ENCODE assay signal across 14 mouse cellular contexts in the genomic region with DNA sequence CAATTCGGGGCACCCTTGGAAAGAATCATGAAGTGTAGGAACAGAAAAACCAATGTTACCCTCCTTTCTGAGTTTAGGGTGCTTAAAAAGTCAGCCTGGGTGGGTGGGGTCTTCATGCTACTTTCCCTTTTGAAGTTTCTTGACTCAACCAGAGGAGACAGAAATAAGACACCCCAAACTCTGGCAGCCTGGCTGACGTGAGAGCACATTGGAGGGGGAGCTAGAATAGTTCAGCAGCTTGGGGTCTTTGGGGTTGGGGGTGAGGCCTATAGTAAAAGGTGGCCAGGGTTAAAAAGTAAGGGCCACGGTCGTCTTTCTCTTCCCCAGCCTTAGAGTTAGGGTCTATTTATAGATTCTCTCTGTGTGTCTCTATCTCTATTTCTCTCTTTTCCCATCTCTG. TPM values are rescaled to one million over a fixed set of nuclear protein-coding genes. Genes with fewer than 3 reads are reported as not detected.
DNase-seq lines count a peak whose midpoint lies in the region; ATAC-seq lines count a peak whose summit lies in the region.
"Had no signal": no experiment of that assay in that cellular context is flagged by ENCODE, and none has a peak within 500 bp of the region (broad histone marks: within the 10 kb centered on the region; RNA-seq: fewer than 3 reads in every experiment).

No protein-coding gene starts in this region.

- no peaks in the 10 kb centered on the region for H3K9me3 ChIP-seq in forebrain, embryonic 14.5 days (replicated peaks; ENCODE audit: control insufficient read depth, low read length)
- no peaks in the 10 kb centered on the region for H3K9me3 ChIP-seq in limb, embryonic 10.5 days (replicated peaks)
- H3K9me3 ChIP-seq in midbrain, embryonic 12.5 days, result no peaks in the 10 kb centered on the region
- no peaks in the 10 kb centered on the region for H3K9me3 ChIP-seq in kidney, embryonic 14.5 days (ENCODE audit: control insufficient read depth, low read length)
- H3K9me3 ChIP-seq: kidney, embryonic 15.5 days had no signal

- H3K4me1 ChIP-seq in forebrain, embryonic 14.5 days (ENCODE audit: control insufficient read depth, insufficient read depth, low read length), result peaks cover 24% of the 10 kb centered on the region
- peaks cover 98% of the 10 kb centered on the region for H3K4me1 ChIP-seq in limb, embryonic 10.5 days
- peaks cover 62% of the 10 kb centered on the region for H3K4me1 ChIP-seq in midbrain, embryonic 12.5 days
- peaks cover 11% of the 10 kb centered on the region; the same call in 1 of the 2 replicates for H3K4me1 ChIP-seq in kidney, embryonic 14.5 days (ENCODE audit: control insufficient read depth, insufficient read depth, low read length)

- peak overlapping the region; percentile 98 for H3K27ac ChIP-seq in forebrain, embryonic 14.5 days (ENCODE audit: low read depth, low read length)
- H3K27ac ChIP-seq in limb, embryonic 10.5 days, result peak overlapping the region; percentile 97
- H3K27ac ChIP-seq in midbrain, embryonic 12.5 days (replicated peaks), result peak overlapping the region; percentile 92
- no peak overlapping the region for H3K27ac ChIP-seq in kidney, embryonic 14.5 days (ENCODE audit: low read depth, low read length)
- H3K27ac ChIP-seq: kidney, embryonic 15.5 days; macrophage had no signal

- peak overlapping the region; percentile 90 for H3K4me3 ChIP-seq in forebrain, embryonic 14.5 days (ENCODE audit: low read depth, low read length)
- H3K4me3 ChIP-seq in limb, embryonic 10.5 days, result peak overlapping the region; percentile 80
- peak overlapping the region; percentile 52 for H3K4me3 ChIP-seq in midbrain, embryonic 12.5 days
- H3K4me3 ChIP-seq in kidney, embryonic 14.5 days (ENCODE audit: low read length), result no peak overlapping the region

- WGBS in forebrain, embryonic 14.5 days, result 3% methylated on average over 4 of the region's 4 CpGs
- 9% methylated on average over 4 of the region's 4 CpGs for WGBS in limb, embryonic 10.5 days
- WGBS in midbrain, embryonic 12.5 days, result 11% methylated on average over 4 of the region's 4 CpGs
- WGBS in kidney, embryonic 14.5 days, result 8% methylated on average over 4 of the region's 4 CpGs

- no peak for ATAC-seq in forebrain, embryonic 14.5 days
- ATAC-seq in midbrain, embryonic 12.5 days (ENCODE audit: low FRiP score, low read depth), result no peak
- no peak for ATAC-seq in kidney, embryonic 14.5 days (ENCODE audit: low FRiP score, low TSS enrichment)

- H3K36me3 ChIP-seq in forebrain, embryonic 14.5 days (ENCODE audit: control insufficient read depth, insufficient read depth, low read length), result peaks cover 30% of the 10 kb centered on the region
- peaks cover 20% of the 10 kb centered on the region for H3K36me3 ChIP-seq in limb, embryonic 10.5 days
- no peaks in the 10 kb centered on the region for H3K36me3 ChIP-seq in midbrain, embryonic 12.5 days
- no peaks in the 10 kb centered on the region for H3K36me3 ChIP-seq in kidney, embryonic 14.5 days (ENCODE audit: control insufficient read depth, insufficient read depth, low read length)
- H3K36me3 ChIP-seq: kidney, embryonic 15.5 days had no signal

- peaks cover 2% of the 10 kb centered on the region; the same call in 1 of the 2 replicates for H3K27me3 ChIP-seq in forebrain, embryonic 14.5 days (replicated peaks; ENCODE audit: control insufficient read depth, insufficient read depth, low read length)
- H3K27me3 ChIP-seq in limb, embryonic 10.5 days (ENCODE audit: low read depth, poor library complexity, severe bottlenecking), result peaks cover 88% of the 10 kb centered on the region
- H3K27me3 ChIP-seq in midbrain, embryonic 12.5 days, result peaks cover 92% of the 10 kb centered on the region
- H3K27me3 ChIP-seq in kidney, embryonic 14.5 days (ENCODE audit: control insufficient read depth, insufficient read depth, low read length), result peaks cover 92% of the 10 kb centered on the region

- intact Hi-C loops in heart, postnatal 36 days (cut with DNase I), result no loop called here

- H3K4me2 ChIP-seq in forebrain, embryonic 14.5 days (ENCODE audit: low read length), result peak overlapping the region; percentile 91
- H3K4me2 ChIP-seq in midbrain, embryonic 12.5 days (replicated peaks), result peak overlapping the region; percentile 68
- H3K4me2 ChIP-seq in kidney, embryonic 14.5 days (replicated peaks; ENCODE audit: low read depth, low read length), result no peak overlapping the region
- H3K4me2 ChIP-seq: kidney, embryonic 15.5 days had no signal

- peak; percentile 27 for DNase-seq in embryo, embryonic 10.5 days (ENCODE audit: low spot score)
- no peak for DNase-seq in embryo, embryonic 10 days (ENCODE audit: low spot score)
- DNase-seq in forebrain, embryonic 14.5 days (ENCODE audit: low spot score), result no peak
- DNase-seq in limb, embryonic 10.5 days (ENCODE audit: low spot score), result no peak
- DNase-seq in heart, postnatal 36 days, result no peak
- no peak for DNase-seq in urinary bladder, postnatal 14 days (ENCODE audit: low spot score)
- DNase-seq: cerebellum, adult 2 months; heart, adult 18-20 months; heart, postnatal 4 days; retina, postnatal 1 day had no signal

- H3K9ac ChIP-seq in forebrain, embryonic 14.5 days (ENCODE audit: low read length), result peak overlapping the region; percentile 99
- peak overlapping the region; percentile 71 for H3K9ac ChIP-seq in midbrain, embryonic 12.5 days (replicated peaks)
- no peak overlapping the region for H3K9ac ChIP-seq in kidney, embryonic 14.5 days (ENCODE audit: low read depth, low read length)
- H3K9ac ChIP-seq: kidney, embryonic 15.5 days had no signal

RNA-seq across cellular contexts. Expression of a gene that starts 14.6 kb away (rescaled TPM):
- 85.1 and 102 TPM in 2 replicates for polyA plus RNA-seq in forebrain, embryonic 14.5 days (2014; fragmentation: Nextera tagmentation; extraction: Ambion mirVana)
- polyA plus RNA-seq in limb, embryonic 10.5 days (2016; fragmentation: Nextera tagmentation; extraction: Ambion mirVana), result 33.7 and 48.4 TPM in 2 replicates
- polyA plus RNA-seq in midbrain, embryonic 12.5 days (2016; fragmentation: Nextera tagmentation; extraction: Ambion mirVana), result 110 and 133 TPM in 2 replicates
- not detected for total RNA-seq in heart, postnatal 36 days (2021)
- polyA plus RNA-seq in kidney, embryonic 14.5 days (2014; fragmentation: Nextera tagmentation; extraction: Ambion mirVana), result not detected in 2 replicates
- total RNA-seq: heart, adult 18-20 months had no signal

Comparison
In these comparisons a context has a peak if more than half of its experiments do, and no peak if none do; other contexts are left out.
1. RNA of a gene that starts 14.6 kb away (polyA plus RNA-seq): 110 to 133 TPM in midbrain, embryonic 12.5 days, 85.1 to 102 TPM in forebrain, embryonic 14.5 days and 33.7 to 48.4 TPM in limb, embryonic 10.5 days; not detected in kidney, embryonic 14.5 days; every median in the first group is over 10 times any median in the second.